13 mouse cellular contexts compared by ENCODE assay signal in the genomic region with DNA sequence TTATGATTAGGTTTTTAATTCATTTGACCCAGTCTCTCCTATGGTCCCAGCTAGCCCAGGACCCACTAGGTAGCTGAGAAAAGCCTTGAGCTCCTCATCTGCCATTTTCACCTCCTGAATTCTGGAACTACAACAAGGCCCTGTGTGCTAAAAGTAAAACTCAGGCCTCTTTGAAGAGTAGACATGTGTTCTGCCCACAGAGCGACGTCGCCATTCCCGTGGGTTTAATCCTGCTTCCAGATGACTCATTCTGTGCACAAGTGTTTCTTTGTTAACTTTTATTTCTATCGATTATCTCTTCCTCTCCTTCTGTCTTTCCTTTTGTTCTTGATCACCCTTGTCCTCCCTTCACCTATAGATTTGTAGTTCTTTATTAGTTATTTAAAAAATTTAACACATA.
"Had no signal": no experiment of that assay in that cellular context is flagged by ENCODE, and none has a peak within 500 bp of the region (broad histone marks: within the 10 kb centered on the region; RNA-seq: fewer than 3 reads in every experiment).

No protein-coding gene starts in this region.

- H3K9me3 ChIP-seq: limb, embryonic 10.5 days; liver, embryonic 15.5 days; midbrain, embryonic 13.5 days had no signal

- H3K4me2 ChIP-seq: liver, embryonic 11.5 days; liver, embryonic 15.5 days; midbrain, embryonic 13.5 days had no signal

- H3K27ac ChIP-seq: left cerebral cortex, adult 2 months; limb, embryonic 10.5 days; liver, embryonic 15.5 days; midbrain, embryonic 13.5 days; stomach, postnatal 0 days had no signal

- H3K36me3 ChIP-seq: limb, embryonic 10.5 days; liver, embryonic 15.5 days; midbrain, embryonic 13.5 days had no signal

- DNase-seq: kidney, adult 8-10 months; kidney, postnatal 25 days; lung, adult 2 months; lung, postnatal 36 days; thymus, postnatal 14 days had no signal

- H3K4me3 ChIP-seq: left cerebral cortex, adult 2 months; limb, embryonic 10.5 days; liver, embryonic 15.5 days; midbrain, embryonic 13.5 days had no signal

- ATAC-seq: intestine, embryonic 16.5 days; lung, postnatal 0 days; midbrain, embryonic 13.5 days had no signal

- H3K4me1 ChIP-seq: limb, embryonic 10.5 days; liver, embryonic 15.5 days; midbrain, embryonic 13.5 days had no signal

- H3K27me3 ChIP-seq: liver, embryonic 15.5 days; midbrain, embryonic 13.5 days had no signal

- H3K9ac ChIP-seq: liver, embryonic 15.5 days; midbrain, embryonic 13.5 days had no signal
